Mouse (Mus musculus): ENCODE data around the gene Olfr1109. TPM values are rescaled to one million over a fixed set of nuclear protein-coding genes. Genes with fewer than 3 reads are reported as not detected.

The Olfr1109 gene
- not detected for total RNA-seq (2021)
- long read RNA-seq, experiment 1: 0 reads
- long read RNA-seq, experiment 2: 0 reads

DNA sequence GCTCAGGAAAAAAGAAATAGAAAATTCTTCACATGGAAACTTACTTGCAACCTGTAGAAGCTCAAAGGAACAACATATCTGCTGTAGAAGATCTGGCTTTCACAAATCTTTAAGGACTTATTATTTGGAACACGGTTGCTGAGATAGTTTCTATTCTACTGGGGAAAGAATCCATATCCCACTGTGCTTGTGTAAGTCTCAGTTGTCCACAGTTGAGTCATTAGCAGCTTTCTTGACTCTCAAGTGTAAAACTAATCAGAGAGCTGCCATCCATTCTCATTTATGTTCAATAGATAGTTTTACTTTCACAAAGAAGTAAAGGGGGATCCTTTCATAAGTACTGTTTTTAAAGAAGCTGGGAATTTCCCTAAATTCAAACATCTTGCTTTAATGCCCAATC is at the start of gene Olfr1109:
Olfr1109 (minus strand) TSS at position 101 of the 400 bp plus-strand sequence.
- no peak for DNase-seq
- intact Hi-C loops (cut with DNase I; ENCODE audit: low total_unique reads): no loop called here

DNA sequence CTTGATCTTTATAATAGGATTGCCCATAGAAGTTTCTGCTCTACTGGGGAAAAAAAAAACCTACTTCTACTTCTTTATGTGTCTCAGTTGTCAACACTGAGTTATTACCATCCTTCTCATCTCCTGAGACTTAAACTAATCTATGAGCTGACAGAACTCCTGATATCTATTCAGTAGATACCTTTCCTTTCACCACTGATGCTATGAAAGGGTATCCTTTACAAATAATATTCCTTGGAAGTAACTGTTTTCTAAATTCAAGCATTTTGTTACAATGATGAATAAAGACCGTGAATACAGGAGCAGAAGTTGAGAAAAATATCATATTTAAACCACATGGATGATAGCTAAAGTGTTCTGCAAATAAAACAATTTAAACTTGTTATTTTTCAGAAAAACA is 44.4 kb upstream of the Olfr1109 start, which contains the start of gene Olfr1110:
Olfr1110 (minus strand) TSS at position 101 of the 400 bp plus-strand sequence.
- no peak for DNase-seq

DNA sequence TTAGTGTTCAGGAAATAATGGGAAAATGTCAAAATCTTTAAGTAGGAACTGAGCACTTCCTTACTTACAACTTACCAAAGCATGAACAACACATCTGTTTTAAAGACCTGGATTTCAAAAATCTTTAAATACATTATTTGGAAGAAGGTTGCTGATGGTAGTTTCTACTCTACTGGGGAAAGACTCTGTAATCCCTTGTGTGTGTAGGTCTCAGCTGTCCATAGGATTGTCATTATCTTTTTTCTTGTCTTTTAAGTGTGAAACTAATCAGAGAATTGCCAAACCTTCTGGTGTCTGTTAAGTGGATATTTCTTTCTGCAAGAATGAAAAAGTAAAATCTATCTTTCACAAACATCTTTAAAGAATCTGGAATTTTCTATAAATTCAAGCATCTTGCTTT is 18.7 kb upstream of the Olfr1109 start, which contains the start of gene Olfr259:
Olfr259 (minus strand) TSS at position 101 of the 400 bp plus-strand sequence.
- intact Hi-C loops (cut with DNase I; ENCODE audit: low total_unique reads): no loop called here

More for the DNA sequence above, 44.4 kb upstream of the Olfr1109 start, which contains the start of gene Olfr1110:
- intact Hi-C loops (cut with DNase I; ENCODE audit: low total_unique reads): no loop called here

DNA sequence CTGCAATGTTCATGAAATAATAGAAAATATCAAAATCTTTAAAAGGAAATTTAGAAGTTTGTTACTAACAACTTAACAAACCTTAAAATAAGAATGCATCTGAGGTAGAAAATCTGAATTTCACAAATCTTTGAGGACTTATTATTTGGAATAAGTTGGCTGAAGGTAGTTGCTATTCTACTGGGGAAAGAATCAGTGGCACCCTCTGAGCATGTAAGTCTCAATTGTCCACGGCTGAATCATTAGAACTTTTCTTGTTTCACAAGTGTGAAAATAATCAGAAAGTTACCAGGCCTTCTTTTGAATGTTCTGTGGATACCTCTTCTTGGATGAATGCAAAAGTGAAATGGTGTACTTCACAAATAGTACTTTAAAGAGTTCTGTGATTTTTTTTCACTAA is 20.1 kb downstream of the Olfr1109 start, which contains the start of gene Olfr1107:
Olfr1107 (minus strand) TSS at position 101 of the 400 bp plus-strand sequence.
- DNase-seq: no peak
- intact Hi-C loops (cut with DNase I; ENCODE audit: low total_unique reads): no loop called here

More for the DNA sequence above, 18.7 kb upstream of the Olfr1109 start, which contains the start of gene Olfr259:
- no peak for DNase-seq

DNA sequence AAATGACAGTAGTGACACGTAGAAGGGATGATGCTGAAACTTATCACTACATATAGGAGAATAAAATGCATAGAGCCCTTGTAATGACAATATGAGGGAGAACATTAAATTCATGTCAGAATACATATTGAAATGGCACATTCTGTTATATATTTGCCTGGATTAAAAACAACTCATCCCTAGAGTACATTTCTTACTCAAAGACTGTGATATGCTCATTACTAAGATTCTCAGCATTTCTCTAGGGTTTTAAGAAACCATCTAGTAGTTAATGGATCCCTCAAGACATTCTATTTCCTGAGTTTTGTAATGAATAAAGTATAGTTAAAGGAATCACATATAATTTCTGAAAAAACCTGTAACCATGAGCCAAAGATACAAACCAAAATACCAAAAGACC is 43.6 kb downstream of the Olfr1109 start, which contains the start of gene Olfr1106:
Olfr1106 (minus strand) TSS at position 101 of the 400 bp plus-strand sequence.
- no peak for DNase-seq
- intact Hi-C loops (cut with DNase I; ENCODE audit: low total_unique reads): no loop called here

Other genes starting within 250 kb of the Olfr1109 start
- not detected for gene Olfr1095, start 244.3 kb downstream of the Olfr1109 start, total RNA-seq (2021)
- gene Gm13723, start 221.2 kb downstream of the Olfr1109 start, total RNA-seq (2021): not detected
- not detected for gene Olfr1097, start 203.8 kb downstream of the Olfr1109 start, total RNA-seq (2021)
- not detected for gene Olfr1098, start 171.5 kb downstream of the Olfr1109 start, total RNA-seq (2021)
- not detected for gene Olfr1099, start 135.3 kb downstream of the Olfr1109 start, total RNA-seq (2021)
- gene Olfr1100, start 116.1 kb downstream of the Olfr1109 start, total RNA-seq (2021): not detected
- gene Olfr1101, start 104.8 kb downstream of the Olfr1109 start, total RNA-seq (2021): not detected
- gene Olfr1102, start 97.6 kb downstream of the Olfr1109 start, total RNA-seq (2021): not detected
- gene Olfr1104, start 68.9 kb downstream of the Olfr1109 start, total RNA-seq (2021): not detected
- gene Olfr1105, start 59.5 kb downstream of the Olfr1109 start, total RNA-seq (2021): not detected
- not detected for gene Olfr1106, start 43.7 kb downstream of the Olfr1109 start, total RNA-seq (2021)
- gene Olfr1107, start 20.2 kb downstream of the Olfr1109 start, total RNA-seq (2021): not detected
- not detected for gene Olfr259, start 18.6 kb upstream of the Olfr1109 start, total RNA-seq (2021)
- not detected for gene Olfr1110, start 44.3 kb upstream of the Olfr1109 start, total RNA-seq (2021)
- not detected for gene Olfr1111, start 56.6 kb upstream of the Olfr1109 start, total RNA-seq (2021)
- not detected for gene Olfr1112, start 91.8 kb upstream of the Olfr1109 start, total RNA-seq (2021)
- not detected for gene Olfr1113, start 113.0 kb upstream of the Olfr1109 start, total RNA-seq (2021)
- gene Olfr1115, start 152.0 kb upstream of the Olfr1109 start, total RNA-seq (2021): not detected
- not detected for gene Olfr1116, start 171.5 kb upstream of the Olfr1109 start, total RNA-seq (2021)
- not detected for gene Olfr1118, start 211.6 kb upstream of the Olfr1109 start, total RNA-seq (2021)

All from gastrocnemius, postnatal 14 days (tissue).